Mouse (Mus musculus) intestine, postnatal 0 days (tissue): Measurements from ENCODE around the gene Bmp2k. TPM values are rescaled to one million over a fixed set of nuclear protein-coding genes. Genes with fewer than 3 reads are reported as not detected.
A peak's percentile ranks its signal among the peaks of the same experiment; 100 is the strongest.

Experiments used
- ATAC-seq: fragments of 200-750 bp; cut with Nextera tagmentation; 2 replicates; pipeline ENCODE4 v1.8.0; 2017; ENCODE audit warnings: mild to moderate bottlenecking, moderate TSS enrichment, moderate library complexity
- H3K27ac ChIP-seq: fragments of 300-500 bp; sonication (generic); 2 replicates; pipeline ENCODE4 v1.5.1; 2014; ENCODE audit warnings: mild to moderate bottlenecking, low read depth, low read length, moderate library complexity
- H3K27me3 ChIP-seq: fragments of 300-500 bp; sonication (generic); replicated peaks from 2 replicates; pipeline ENCODE4 v1.6.1; 2014; ENCODE audit warnings: low read length, mixed read lengths; ENCODE audit not compliant: control insufficient read depth, insufficient read depth
- H3K36me3 ChIP-seq: fragments of 300-500 bp; sonication (generic); 2 replicates; pipeline ENCODE4 v1.6.1; 2014; ENCODE audit warnings: mild to moderate bottlenecking, moderate library complexity; ENCODE audit not compliant: control insufficient read depth, insufficient read depth
- H3K4me1 ChIP-seq: fragments of 300-500 bp; sonication (generic); replicated peaks from 2 replicates; pipeline ENCODE4 v1.6.1; 2014; ENCODE audit warnings: antibody characterized with exemption, low read length, mixed read lengths; ENCODE audit not compliant: control insufficient read depth, insufficient read depth
- H3K4me2 ChIP-seq: fragments of 300-500 bp; sonication (generic); replicated peaks from 2 replicates; pipeline ENCODE4 v1.6.1; 2014; ENCODE audit warnings: low read depth, mild to moderate bottlenecking, moderate library complexity
- H3K4me3 ChIP-seq: fragments of 300-500 bp; sonication (generic); 2 replicates; pipeline ENCODE4 v1.5.1; 2014; ENCODE audit warnings: low read depth, low read length
- H3K9ac ChIP-seq: fragments of 300-500 bp; sonication (generic); 2 replicates; pipeline ENCODE4 v1.6.1; 2014; ENCODE audit warnings: mild to moderate bottlenecking, low read depth, low read length
- H3K9me3 ChIP-seq: fragments of 300-500 bp; sonication (generic); 2 replicates; pipeline ENCODE4 v1.6.1; 2016; ENCODE audit warnings: mixed run types; ENCODE audit not compliant: control insufficient read depth
- CTCF ChIP-seq: sonication (generic); IDR thresholded peaks from 2 replicates; pipeline ENCODE4 v1.5.1; 2016; ENCODE audit warnings: low read depth, mild to moderate bottlenecking, control low read depth, antibody characterized with exemption, moderate library complexity
- WGBS: fragments of 180-500 bp; shearing (Covaris S2); extraction: QIAGEN DNeasy Blood & Tissue Kit; methylation state at CpG from one replicate; pipeline ENCODE4 v1.1.7; 2014; 5-methylcytosine and 5-hydroxymethylcytosine counted together
- polyA plus RNA-seq: library from polyadenylated mRNA; unstranded; fragments of >200 nt; fragmentation: Nextera tagmentation; extraction: Ambion mirVana; gene quantifications from 2 replicates; pipeline ENCODE4 v1.2.1, GENCODE M21; 2015

The Bmp2k gene
- polyA plus RNA-seq, 1 experiment from 2014 or later: 21.2 TPM

DNA sequence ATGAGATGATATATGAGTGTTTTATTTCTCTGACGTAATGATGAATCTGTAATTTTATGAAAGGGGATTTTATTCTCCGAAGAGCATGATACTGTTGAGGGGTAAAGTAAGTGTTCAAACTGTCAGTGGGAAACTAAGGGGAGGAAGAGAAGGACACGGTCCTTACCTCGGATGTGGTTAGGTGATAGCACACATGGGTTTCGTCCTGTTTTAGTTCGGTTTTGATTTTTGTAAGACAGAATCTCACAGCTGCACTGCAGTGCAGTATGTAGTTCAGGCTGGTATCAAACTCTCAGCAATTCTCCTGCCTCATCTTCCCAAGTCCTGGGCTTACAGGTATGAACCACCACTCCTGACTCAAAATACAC, 34.6 kb upstream of the Bmp2k start:
- Histone ChIP-seq H3K27me3 (no peaks in the 10 kb centered on the region), H3K9me3 (no peaks in the 10 kb centered on the region), H3K9ac (no peak overlapping the region), H3K36me3 (no peaks in the 10 kb centered on the region), H3K4me3 (no peak overlapping the region), H3K27ac (no peak overlapping the region), H3K4me2 (no peak overlapping the region), H3K4me1 (no peaks in the 10 kb centered on the region)
- ATAC-seq: no peak
- no peak for TF ChIP-seq CTCF
- WGBS: 76% methylated on average over 6 of the region's 6 CpGs

DNA sequence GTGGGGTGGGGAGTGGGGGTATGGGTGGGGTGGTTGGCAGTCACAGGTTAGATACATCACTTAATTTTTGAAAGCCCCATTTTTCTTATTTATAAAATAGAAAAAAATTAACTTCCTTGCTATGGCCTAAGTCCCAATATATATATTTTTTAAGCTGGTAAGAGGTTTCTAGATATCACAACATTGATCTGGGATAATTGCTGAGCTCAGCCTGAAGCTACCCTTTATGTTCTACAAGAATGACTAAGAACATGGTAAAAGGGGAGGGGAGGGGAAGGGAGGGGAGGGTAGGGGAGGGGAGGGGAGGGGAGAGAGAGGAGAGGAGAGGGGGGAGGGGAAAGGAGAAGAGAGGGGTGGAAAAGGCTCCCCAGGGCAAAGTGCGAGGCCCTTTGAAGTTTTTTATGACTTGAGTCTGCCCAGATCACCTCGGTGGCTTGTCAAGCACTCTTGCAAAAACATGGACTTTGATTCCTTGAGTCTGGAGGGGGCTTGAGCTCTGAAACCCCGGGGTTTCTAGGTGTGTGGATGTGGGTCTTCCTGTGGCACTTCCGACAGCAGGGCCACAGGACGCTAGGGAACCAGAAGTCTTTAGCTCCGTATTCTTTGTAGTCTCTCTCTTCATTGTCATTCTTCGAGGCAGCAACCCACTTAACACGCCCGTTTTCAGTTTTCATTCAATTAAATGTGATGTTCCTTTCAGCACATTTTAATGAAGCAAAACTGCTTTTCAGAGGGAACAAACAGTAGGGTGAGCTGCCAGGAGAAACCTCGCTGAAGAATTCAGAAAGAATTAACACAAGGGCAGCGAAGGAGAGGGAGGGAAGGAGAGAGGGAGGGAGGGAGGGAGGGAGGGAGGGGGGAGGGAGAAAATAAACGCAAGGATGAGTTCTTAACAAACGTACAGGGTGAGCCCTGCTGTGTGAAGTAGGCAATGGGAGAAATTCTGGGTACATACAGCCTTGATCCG, 33.1 kb upstream of the Bmp2k start:
- Histone ChIP-seq H3K36me3 (no peaks in the 10 kb centered on the region), H3K9ac (no peak overlapping the region; the same call in 1 of the 2 replicates), H3K4me1 (no peaks in the 10 kb centered on the region), H3K9me3 (no peaks in the 10 kb centered on the region), H3K27me3 (no peaks in the 10 kb centered on the region), H3K4me2 (peak overlapping the region; percentile 50), H3K4me3 (peak overlapping the region; percentile 2; the same call in 1 of the 2 replicates), H3K27ac (peak overlapping the region; percentile 88)
- TF ChIP-seq CTCF: no peak
- ATAC-seq: peak; percentile 92
- 7% methylated on average over 14 of the region's 14 CpGs for WGBS

DNA sequence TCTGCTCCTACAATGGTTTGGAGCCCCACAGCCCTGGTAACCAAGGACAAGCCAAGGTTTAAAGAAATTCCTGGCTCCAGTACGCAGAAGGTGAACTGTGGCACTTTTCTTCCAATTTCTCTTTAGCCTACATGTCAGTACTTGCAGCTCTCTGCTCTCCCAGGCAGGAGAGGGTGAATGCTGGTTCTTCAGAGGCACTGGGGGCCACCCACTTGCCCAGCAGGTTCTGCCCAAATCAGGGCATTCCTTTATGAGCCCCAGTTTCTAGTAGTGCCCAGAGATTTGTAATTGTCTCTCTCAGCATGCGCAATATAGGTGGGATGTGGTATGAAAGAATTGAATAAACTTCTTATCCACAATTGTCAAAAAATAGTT, 32.5 kb upstream of the Bmp2k start:
- no peak for TF ChIP-seq CTCF
- H3K4me1 ChIP-seq: no peaks in the 10 kb centered on the region
- H3K36me3 ChIP-seq: no peaks in the 10 kb centered on the region
- no peak overlapping the region for H3K9ac ChIP-seq
- peak overlapping the region; percentile 88 for H3K27ac ChIP-seq
- no peaks in the 10 kb centered on the region for H3K9me3 ChIP-seq
- 42% methylated on average over 2 of the region's 2 CpGs for WGBS
- H3K27me3 ChIP-seq: no peaks in the 10 kb centered on the region
- no peak for ATAC-seq
- peak overlapping the region; percentile 50 for H3K4me2 ChIP-seq
- 0 out of 2 replicates have a peak overlapping the region, but pooled peaks have one; percentile 2 for H3K4me3 ChIP-seq

DNA sequence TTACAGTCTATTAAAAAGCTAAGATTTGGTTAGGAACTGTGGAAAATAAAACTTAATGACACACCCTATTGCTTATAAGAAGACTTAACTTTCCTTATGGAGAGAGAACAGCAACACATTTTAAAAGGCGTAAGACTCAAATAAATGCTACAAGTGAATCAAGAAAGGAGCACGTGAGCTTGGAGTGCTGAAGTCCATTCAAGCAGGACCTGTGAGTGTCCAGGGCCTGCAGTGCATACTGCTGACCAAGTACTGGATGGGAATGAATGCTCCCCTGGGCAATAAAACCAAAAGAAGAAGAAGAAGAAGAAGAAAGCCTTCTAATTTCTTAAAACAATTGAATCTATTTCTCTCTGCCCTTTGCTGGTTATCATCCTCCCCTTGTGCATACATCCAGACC, 32.0 kb upstream of the Bmp2k start:
- Histone ChIP-seq H3K27ac (no peak overlapping the region), H3K4me1 (no peaks in the 10 kb centered on the region), H3K36me3 (no peaks in the 10 kb centered on the region), H3K27me3 (no peaks in the 10 kb centered on the region), H3K9ac (no peak overlapping the region), H3K4me3 (no peak overlapping the region), H3K9me3 (no peaks in the 10 kb centered on the region), H3K4me2 (no peak overlapping the region; the same call in 1 of the 2 replicates)
- WGBS: 39% methylated on average over 2 of the region's 2 CpGs
- no peak for ATAC-seq
- no peak for TF ChIP-seq CTCF

DNA sequence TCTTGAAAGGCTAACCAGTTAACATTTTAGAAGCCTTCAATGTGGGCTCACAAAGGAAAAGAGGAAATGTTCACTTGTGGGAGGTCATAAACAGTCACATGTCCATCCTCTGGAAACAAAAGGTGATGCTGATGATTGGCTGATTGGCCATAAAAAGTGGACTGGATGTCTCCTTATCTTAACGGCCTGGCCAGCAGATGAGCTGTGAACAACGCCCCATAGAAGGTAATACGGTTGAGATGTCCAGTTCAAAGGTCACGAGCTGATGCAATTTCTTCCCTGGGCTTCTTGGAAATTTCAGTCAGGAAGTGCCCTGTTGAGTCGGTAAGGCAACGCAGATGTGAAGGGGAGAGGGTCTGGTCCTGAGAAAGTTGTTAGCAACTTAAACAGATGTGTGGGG, 28.9 kb upstream of the Bmp2k start:
- 8% methylated on average over 6 of the region's 6 CpGs for WGBS
- no peak overlapping the region for H3K4me3 ChIP-seq
- H3K9ac ChIP-seq: no peak overlapping the region
- H3K4me1 ChIP-seq: no peaks in the 10 kb centered on the region
- ATAC-seq: peak; percentile 72
- H3K36me3 ChIP-seq: no peaks in the 10 kb centered on the region
- TF ChIP-seq CTCF: no peak
- H3K27ac ChIP-seq: no peak overlapping the region
- H3K4me2 ChIP-seq: no peak overlapping the region; the same call in 1 of the 2 replicates
- H3K9me3 ChIP-seq: no peaks in the 10 kb centered on the region
- H3K27me3 ChIP-seq: no peaks in the 10 kb centered on the region

DNA sequence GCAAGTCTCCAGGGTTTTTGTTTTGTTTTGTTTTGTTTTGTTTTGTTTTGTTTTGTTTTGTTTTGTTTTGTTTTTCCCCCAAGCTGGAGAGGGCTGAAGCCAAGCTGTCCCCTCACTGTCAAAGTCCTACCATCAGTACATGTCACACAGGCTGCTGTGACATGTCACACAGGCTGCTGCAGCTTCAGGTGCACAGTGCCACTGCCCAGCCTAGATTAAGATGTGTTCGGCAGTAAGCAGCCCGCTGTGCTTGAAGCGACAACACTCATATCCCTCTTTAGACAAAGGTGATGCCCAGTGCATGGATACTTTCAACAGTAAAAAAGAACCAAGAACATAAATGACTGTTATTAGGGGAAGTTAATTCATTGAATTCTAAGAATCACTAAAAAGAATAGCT, 28.5 kb upstream of the Bmp2k start:
- ATAC-seq: no peak
- H3K4me2 ChIP-seq: no peak overlapping the region; the same call in 1 of the 2 replicates
- no peak overlapping the region for H3K4me3 ChIP-seq
- H3K9me3 ChIP-seq: no peaks in the 10 kb centered on the region
- H3K27ac ChIP-seq: no peak overlapping the region
- no peak overlapping the region for H3K9ac ChIP-seq
- H3K4me1 ChIP-seq: no peaks in the 10 kb centered on the region
- H3K27me3 ChIP-seq: no peaks in the 10 kb centered on the region
- H3K36me3 ChIP-seq: no peaks in the 10 kb centered on the region
- TF ChIP-seq CTCF: no peak
- WGBS: 69% methylated on average over 3 of the region's 3 CpGs
